Mouse (Mus musculus) kidney, adult 2 months (tissue): Measurements from ENCODE around the gene Tent5c. TPM values are rescaled to one million over a fixed set of nuclear protein-coding genes. Genes with fewer than 3 reads are reported as not detected.
A peak's percentile ranks its signal among the peaks of the same experiment; 100 is the strongest.

Source experiments
- DNase-seq: peaks from one replicate; pipeline ENCODE4 v3.0.0; 2021
- H3K27ac ChIP-seq: fragments of 200-500 bp; 2 replicates; pipeline ENCODE4 v1.5.1; 2012; ENCODE audit warnings: low read depth, low read length, control low read depth, inconsistent platforms; ENCODE audit not compliant: insufficient read depth
- H3K27me3 ChIP-seq: fragments of 200-500 bp; replicated peaks from 2 replicates; pipeline ENCODE4 v1.6.1; 2012; ENCODE audit warnings: mild to moderate bottlenecking, moderate library complexity, low read length, inconsistent platforms; ENCODE audit not compliant: control insufficient read depth, insufficient read depth
- H3K36me3 ChIP-seq: fragments of 200-500 bp; 2 replicates; pipeline ENCODE4 v1.6.1; 2012; ENCODE audit warnings: mild to moderate bottlenecking, moderate library complexity, low read length, inconsistent platforms; ENCODE audit not compliant: control insufficient read depth, insufficient read depth
- H3K4me1 ChIP-seq: fragments of 200-500 bp; 2 replicates; pipeline ENCODE4 v1.6.1; 2011; ENCODE audit warnings: low read length; ENCODE audit not compliant: control insufficient read depth, insufficient read depth
- H3K4me3 ChIP-seq: fragments of 200-500 bp; 2 replicates; pipeline ENCODE4 v1.5.1; 2011; ENCODE audit warnings: mild to moderate bottlenecking, low read depth, low read length, control low read depth; ENCODE audit not compliant: insufficient read depth
- CTCF ChIP-seq: fragments of 200-500 bp; conservative IDR thresholded peaks from 2 replicates; pipeline ENCODE4 v1.5.1; 2011; ENCODE audit warnings: low read depth, mild to moderate bottlenecking, control low read depth, low read length, moderate library complexity, mixed read lengths; ENCODE audit not compliant: insufficient read depth, insufficient read length
- POLR2A ChIP-seq: fragments of 200-500 bp; IDR thresholded peaks from one replicate; pipeline ENCODE4 v1.6.1; 2011; ENCODE audit warnings: low read depth, low read length, control low read depth
- WGBS: fragments of 180-500 bp; shearing (Covaris S2); methylation state at CpG from one replicate; pipeline ENCODE4 v1.1.7; 2018; 5-methylcytosine and 5-hydroxymethylcytosine counted together
- polyA plus RNA-seq: library from polyadenylated mRNA; depleted of rRNA; stranded (reverse); fragments of >200 nt; gene quantifications from 2 replicates; pipeline ENCODE4 v1.2.3, GENCODE M21; 2012

Tent5c gene
- polyA plus RNA-seq, 1 experiment = 4.2 TPM

DNA sequence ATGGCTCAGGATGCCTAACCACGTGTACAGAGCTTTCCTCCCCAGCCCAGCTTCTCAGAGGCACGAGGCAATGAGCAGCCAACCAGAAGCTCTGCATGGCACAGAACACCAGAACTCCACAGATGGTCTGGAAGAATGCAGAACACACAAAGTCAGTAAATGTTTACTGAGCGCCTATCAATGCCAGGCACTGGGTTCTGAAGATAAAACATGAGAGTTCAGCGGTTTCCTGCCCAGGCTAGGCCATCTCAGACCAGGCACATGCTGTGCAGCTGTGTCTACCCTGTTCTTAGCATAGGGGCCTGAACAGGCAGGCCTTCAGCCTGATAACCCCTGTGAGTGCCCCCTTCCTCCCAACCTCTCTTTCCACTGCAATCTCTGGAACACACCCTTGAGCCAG is 59.5 kb downstream of the Tent5c start:
- no peak for TF ChIP-seq CTCF
- TF ChIP-seq POLR2A = no peak
- Histone ChIP-seq H3K27me3 (no peaks in the 10 kb centered on the region), H3K27ac (no peak overlapping the region)

GRCm38 (mm10) chr3:100427548-100427947 is 61.6 kb downstream of the Tent5c start:
- 76% methylated on average over 6 of the region's 6 CpGs for WGBS
- no peak for DNase-seq
- Histone ChIP-seq H3K27me3 (no peaks in the 10 kb centered on the region), H3K36me3 (no peaks in the 10 kb centered on the region), H3K27ac (no peak overlapping the region), H3K4me1 (no peaks in the 10 kb centered on the region), H3K4me3 (no peak overlapping the region)
- no peak for TF ChIP-seq POLR2A
- TF ChIP-seq CTCF = no peak

More for the DNA sequence above, 59.5 kb downstream of the Tent5c start:
- no peak for DNase-seq
- WGBS = 76% methylated on average over 4 of the region's 4 CpGs
- Histone ChIP-seq H3K36me3 (no peaks in the 10 kb centered on the region), H3K4me1 (no peaks in the 10 kb centered on the region), H3K4me3 (no peak overlapping the region)

DNA sequence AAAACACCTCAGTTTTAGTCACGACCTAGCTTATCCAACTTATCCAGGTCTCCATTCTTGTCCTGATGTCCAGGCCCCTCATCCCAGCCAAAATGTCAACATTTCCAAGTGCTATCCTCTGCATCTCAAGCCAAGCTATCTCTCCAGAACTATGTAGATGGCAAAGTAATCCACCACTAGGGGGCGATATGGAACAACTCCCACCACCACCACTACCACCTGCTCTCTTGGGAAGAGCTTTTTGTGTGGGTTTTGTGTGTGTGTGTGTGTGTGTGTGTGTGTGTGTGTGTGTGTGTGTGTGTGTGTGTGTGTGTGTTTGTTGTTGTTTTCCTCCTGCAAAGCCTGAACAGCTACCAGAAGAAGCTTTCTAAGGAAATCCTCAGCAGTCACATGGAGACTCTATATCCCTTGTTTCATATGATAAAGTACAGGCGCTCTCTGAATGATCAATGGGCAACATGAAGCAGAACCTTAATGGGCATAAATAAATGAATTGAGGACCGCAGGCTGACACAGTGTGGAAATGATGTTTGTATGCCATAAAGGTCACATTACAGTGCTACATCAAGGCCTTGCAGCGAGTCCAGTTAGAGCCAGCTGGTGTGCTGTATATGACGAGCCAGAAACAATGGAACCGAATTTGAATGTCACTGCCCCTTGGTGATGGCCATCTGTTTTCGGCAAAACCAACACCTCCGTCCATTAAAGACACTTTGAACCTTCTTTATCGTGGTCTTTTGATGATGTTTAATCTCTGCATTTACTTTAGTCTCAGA is 66.5 kb downstream of the Tent5c start:
- Histone ChIP-seq H3K4me1 (no peaks in the 10 kb centered on the region), H3K27me3 (no peaks in the 10 kb centered on the region), H3K36me3 (no peaks in the 10 kb centered on the region), H3K4me3 (no peak overlapping the region), H3K27ac (no peak overlapping the region)
- DNase-seq = peak; percentile 71
- peak; percentile 64 for TF ChIP-seq CTCF
- no peak for TF ChIP-seq POLR2A
- WGBS = 77% methylated on average over 10 of the region's 10 CpGs

- Histone ChIP-seq H3K27me3 (no peaks in the 10 kb centered on the region), H3K4me1 (no peaks in the 10 kb centered on the region), H3K4me3 (no peak overlapping the region), H3K27ac (no peak overlapping the region), H3K36me3 (no peaks in the 10 kb centered on the region)
- no peak for DNase-seq
- TF ChIP-seq CTCF (no peak), POLR2A (no peak)
- 89% methylated on average over 6 of the region's 6 CpGs for WGBS
Observed at GRCm38 (mm10) chr3:100421354-100421753, 67.8 kb downstream of the Tent5c start.

- 57% methylated on average over 5 of the region's 5 CpGs for WGBS
- Histone ChIP-seq H3K27ac (no peak overlapping the region), H3K4me1 (no peaks in the 10 kb centered on the region), H3K4me3 (no peak overlapping the region), H3K36me3 (no peaks in the 10 kb centered on the region), H3K27me3 (no peaks in the 10 kb centered on the region)
- DNase-seq = no peak
- no peak for TF ChIP-seq CTCF
- TF ChIP-seq POLR2A = no peak
Observed at GRCm38 (mm10) chr3:100420691-100421056, 68.5 kb downstream of the Tent5c start.

- Histone ChIP-seq H3K27me3 (no peaks in the 10 kb centered on the region), H3K4me1 (no peaks in the 10 kb centered on the region), H3K36me3 (no peaks in the 10 kb centered on the region), H3K4me3 (no peak overlapping the region), H3K27ac (no peak overlapping the region)
- WGBS = 77% methylated on average over 10 of the region's 10 CpGs
- no peak for DNase-seq
- TF ChIP-seq POLR2A (no peak), CTCF (no peak)
Observed at GRCm38 (mm10) chr3:100419962-100420690, 69.0 kb downstream of the Tent5c start.

DNA sequence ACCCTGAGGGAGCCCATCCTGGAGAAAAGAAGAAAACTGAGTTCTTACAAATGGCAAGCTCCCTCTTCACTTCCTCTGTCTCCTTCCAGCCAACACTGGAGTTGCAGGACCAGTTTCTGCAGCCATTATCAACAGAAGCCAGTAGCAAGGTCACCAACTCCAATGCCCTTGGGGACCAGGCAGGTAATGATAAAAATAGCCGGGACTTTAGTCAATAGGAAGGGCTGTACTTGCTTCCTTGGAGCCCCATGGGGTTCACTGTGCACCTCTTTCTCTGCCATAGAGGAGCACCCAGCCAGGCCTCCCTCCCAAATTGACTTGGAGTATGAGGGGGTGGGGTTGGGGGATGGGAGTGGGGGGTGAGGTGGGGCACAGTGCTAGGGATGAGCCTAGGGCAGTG is 70.7 kb downstream of the Tent5c start:
- no peaks in the 10 kb centered on the region for H3K27me3 ChIP-seq
- peak overlapping the region; percentile 62; the same call in 1 of the 2 replicates for H3K27ac ChIP-seq
- TF ChIP-seq POLR2A (no peak), CTCF (no peak)
- no peaks in the 10 kb centered on the region for H3K4me1 ChIP-seq
- peak; percentile 40 for DNase-seq
- no peak overlapping the region for H3K4me3 ChIP-seq
- 55% methylated on average over 1 of the region's 1 CpGs for WGBS
- no peaks in the 10 kb centered on the region for H3K36me3 ChIP-seq
